Mouse (Mus musculus): ENCODE measurements at regions not wholly inside any gene's neighbourhood (a gene's known extent, or its start where the extent isn't known, plus 50 kb on each side); places are given as distances from the start of the nearest gene placed in this dataset.

DNA sequence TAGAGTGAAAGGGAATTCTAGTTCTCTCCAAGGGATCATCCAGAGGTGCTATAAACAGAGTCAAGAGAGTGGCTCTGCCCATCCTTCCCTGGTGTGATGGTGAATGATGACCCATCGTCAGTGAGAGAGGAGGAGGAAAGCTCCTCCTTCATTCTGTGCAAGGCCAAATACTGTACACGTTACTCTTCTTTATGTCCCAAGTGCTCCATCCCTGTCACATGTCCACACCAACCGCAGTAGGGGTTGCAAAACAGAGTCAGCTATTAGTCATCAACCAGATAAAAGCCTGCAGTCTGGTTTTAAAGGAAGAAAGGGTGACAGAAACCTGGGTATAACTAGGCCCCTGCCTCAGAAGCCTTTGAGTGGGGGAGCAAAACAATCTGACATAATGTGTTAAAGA, 512.2 kb downstream of the Ccdc171 start:
- no peak for DNase-seq

DNA sequence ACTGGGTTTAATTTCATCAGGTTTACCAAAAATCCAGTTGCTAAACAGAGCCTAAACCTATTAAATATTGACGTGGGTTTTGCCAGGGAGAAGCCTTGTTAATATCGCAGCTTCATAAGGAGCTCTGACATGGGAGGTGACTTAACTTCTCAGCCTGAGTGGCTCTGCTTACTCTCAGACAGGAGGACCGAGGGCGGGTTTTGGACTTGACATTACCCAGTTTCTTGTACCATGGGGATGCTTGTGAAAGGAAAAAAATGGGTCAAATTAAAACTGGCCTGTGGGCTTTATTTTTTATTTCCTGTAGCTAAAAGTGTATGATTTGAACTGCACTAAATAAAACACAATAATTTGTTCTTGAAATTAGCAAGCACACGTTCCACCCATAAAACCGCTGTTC, 524.9 kb downstream of the Ccdc171 start:
- DNase-seq: no peak

DNA sequence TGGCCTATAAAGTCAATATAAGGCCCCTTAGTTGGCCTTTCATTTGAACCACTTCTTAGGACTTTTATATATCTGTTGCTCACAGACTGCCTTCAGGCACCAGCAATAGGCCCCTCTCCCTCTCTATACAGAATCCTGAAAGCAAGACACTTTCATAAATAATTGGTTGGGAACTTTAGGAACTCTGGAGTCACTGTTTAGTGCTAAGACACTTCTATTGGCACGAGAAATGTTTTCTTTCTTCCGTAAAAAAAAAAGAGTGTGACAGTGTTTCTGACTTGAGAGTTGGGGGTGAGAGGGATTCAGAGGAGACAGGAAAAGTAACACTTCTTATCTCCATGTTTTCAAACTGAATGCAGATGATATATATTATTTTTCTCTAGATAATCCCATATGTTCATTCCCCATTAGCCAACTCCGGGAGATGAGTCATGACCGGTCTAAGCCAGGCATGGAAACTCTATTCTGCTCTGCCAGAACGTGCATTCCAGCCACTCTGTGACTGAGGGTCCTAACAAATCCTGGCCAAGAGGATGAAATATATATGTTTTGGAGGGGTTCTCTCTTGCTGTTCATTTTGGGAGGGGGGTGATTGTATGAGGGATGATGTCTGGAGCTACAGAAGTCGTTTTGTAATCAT, 531.6 kb downstream of the Ccdc171 start:
- no peak for DNase-seq

DNA sequence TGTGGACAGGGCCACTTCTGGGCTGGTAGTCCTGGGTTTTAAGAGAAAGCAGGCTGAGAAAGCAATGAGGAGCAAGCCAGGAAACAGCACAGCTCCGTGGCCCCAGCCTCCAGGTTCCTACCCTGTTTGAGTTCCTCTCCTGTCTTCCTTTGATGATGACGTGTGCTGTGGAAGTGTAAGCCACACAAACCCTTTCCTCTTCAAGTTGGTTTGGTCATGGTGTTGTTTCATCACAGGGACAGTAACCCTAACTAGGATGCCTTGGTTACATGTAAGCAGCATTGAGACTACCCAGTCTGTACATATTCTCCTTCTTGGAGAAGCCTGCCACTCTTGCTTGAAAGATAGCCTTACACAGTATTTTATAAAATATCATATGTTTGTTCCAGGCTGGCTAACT, 534.8 kb downstream of the Ccdc171 start:
- no peak for DNase-seq

DNA sequence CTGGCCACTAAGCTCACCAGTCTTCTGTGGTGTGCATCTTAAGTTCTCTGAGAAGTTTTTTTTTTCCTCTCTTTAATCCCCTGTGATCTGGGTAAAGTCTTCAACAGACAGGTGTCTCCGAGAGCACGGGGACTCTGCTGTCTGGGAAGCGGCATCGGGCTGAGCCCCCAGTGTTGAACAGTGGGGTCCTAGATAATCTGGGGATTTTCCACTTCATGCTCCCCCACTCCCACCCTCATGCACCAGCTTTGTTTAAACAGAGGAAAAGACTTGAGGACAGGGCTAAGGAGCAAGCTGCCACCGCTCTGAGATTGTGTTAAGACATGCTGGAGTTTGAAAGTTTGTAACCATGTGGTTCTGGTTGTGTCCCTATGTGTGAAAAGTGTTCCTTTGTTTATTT, 538.4 kb downstream of the Ccdc171 start:
- no peak for DNase-seq

DNA sequence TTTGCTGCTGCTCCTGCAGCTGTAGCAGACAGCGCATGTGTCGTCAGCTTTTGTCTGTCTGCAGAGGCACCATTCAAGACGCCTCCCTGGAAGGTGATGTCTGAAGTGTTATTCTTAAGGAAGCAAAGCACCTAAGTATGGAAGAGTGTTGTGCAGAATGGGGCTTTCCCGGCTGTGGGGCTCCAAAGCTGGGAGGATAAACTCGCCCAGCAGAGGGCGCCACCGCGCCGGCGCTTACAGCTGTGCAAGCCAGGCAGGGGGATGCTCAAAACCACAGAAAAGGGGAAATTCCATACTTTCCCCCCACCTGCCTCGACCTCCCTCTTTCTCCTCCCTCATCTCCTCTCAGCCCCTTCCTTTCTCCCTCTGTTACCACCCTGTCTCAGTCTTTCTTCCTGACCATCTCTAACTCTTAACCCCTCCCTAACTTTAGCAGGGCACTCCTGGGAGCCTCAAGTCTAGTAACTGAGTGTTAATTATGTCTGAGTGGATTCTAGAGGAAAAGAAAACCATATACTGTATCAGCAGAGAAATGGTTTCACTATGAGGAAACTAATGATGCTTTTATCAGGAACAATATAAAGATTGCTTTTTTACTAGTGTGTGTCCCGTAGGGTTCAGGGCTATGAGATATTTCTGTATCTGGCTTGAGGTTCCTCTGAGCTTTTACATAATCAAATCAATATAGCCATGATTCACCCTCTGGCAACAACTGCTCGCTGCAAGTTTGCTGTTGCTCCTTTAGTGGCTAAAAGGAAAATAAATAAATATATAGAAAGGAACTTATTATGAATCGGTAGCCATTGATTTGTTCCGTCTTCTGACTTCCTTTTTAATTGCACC, 539.5 kb downstream of the Ccdc171 start:
- DNase-seq: peak; percentile 31 to 43

DNA sequence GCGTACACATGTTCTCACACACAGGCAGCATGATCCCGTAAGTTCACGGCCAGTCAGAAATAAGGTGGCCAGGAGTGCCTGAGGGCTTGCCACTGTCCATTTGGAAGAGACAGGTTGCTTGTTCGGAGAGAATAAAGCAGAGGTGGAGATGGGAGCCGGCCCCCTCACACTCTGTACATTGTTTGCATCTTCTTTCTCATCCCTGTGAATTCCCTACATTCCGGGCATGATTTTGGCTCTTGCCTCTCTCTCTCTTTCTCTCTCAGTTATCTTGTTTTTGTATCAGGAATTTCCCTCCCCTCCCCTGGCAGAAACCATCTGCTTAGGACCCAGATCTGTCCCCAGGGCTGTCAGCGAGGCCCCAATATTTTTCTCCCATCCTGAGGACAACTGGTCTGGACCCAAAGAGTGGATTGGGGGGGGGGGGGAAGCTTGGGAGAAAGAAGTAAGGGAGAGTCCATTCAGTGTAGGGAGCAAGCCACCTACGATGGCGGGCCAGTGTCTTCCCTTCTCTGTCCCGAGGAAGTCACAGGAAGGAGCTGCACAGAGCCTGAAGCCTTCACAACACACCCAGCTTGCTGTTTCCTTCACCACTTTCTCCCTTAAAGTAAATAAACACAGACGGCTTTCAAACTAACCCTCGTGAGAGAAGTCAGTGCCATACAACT, 540.2 kb downstream of the Ccdc171 start:
- no peak for DNase-seq

DNA sequence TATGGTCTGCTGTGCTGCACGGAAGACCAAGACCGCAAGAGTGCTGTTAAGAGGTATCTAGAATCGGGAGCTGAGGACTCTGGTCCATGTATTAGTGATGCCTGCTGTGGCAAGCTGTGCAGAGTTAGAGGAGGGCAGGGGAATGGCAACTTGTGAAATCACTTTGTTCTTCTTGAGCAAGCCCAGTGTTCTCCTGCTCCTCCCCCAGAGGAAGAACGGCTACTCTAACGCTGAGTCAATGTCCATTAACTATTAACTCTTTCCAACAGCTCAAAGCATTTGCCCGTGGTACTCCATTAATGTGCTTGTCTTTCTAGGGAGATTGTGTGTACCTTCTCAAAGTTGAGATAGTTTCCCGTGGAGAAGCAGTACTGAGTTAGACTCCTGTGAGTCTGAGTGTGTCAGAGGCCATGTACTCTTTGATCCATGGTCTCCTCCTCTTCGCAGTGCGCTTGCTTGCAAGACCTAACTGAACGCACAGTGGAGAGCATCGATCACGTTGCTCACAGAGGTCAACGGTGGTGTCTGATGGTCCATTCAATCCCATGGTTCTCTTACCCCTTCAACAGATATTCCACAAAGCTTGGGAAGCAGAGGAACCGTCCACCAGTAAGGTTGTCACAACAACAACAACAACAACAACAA, 542.7 kb downstream of the Ccdc171 start:
- no peak for DNase-seq

DNA sequence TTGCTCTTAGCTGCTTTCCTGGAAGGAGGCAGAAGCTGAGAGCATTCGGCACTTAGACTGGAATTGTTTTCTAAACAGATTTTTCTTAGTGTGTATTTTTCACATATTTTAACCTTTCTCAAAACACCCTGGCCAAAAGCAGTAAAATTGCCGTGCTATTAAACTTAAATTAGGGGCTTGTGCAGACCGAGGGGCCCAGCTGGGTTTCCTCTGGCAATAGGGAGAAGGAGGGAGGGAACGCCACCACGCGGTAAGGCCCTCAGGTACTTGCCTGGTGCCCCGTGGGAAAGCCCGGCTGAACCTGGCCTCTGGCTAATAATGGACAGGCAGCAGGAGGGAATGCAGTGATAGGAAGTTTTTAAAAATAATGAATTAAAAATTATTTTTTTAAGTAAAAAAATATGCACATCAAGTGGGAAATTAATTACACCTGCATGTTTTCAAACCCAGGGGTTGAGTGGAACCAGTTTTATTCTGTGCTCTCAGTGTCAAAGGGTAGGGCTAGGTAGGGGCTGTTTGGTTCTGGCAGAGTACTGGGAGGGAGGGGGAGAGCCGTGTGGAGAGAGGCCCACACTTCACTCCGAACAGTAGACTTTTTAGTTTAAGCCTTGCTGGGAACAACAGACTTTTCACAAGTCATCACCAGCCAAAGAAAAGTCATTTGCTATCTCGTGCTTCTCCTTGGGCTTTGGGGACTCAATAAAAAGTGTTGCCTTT, 543.8 kb downstream of the Ccdc171 start:
- DNase-seq: no peak

DNA sequence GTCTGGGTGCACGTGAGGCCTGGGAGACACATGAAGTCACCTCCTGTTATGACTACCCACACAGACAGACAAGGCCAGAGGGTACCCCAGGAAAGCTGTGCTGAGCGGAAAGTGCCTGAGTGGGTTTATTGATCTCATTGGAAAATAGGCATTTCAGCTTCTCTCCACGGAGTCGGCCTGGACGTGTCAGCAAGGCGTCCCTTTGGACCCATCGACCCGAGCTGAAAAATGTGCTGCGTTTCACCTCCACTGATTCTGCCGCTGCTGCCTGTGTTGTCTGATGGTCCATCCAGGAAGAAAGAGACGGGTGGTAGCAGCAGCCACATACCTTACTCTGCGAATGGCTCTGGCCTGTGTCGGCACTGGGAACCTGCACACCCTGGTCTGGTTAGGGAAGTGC, 544.3 kb downstream of the Ccdc171 start:
- DNase-seq: no peak

DNA sequence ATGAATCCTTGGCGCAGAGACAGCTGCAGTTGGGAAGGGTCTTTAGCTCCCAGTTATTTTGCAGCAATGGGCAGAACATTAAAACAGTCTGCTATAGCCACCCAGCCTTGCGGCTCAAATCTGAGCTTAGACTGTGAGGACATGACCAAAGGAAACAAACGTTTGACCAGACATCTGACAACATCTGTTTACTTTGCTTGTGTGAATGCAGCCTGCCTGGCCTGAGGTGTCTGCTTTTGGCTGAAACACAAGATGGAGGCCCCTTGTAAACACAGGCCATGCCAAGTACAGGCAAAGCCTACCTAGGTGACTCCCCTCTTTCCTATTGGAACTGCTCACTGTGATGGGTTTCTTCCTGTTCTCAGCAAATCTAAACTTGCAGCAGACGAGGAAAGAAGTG, 544.7 kb downstream of the Ccdc171 start:
- DNase-seq: no peak

DNA sequence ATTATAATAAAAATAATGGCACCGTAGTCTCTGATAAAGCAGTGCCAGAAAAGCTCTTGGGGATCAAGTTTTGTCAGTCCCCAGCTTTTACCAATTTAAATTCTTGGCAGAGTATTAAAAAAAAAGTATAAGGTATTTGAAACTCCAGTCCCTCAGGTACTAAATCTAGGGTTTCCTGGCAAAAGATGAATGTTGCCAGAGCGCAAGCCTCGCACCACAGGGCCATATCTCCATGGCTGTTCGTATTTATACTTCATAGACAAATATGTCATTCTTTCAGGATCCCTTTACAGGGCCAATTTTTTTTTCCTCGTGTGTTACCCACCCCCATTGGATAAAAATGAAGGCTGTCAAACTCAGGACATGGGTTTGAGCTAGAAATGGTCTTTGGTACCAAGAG, 546.8 kb downstream of the Ccdc171 start:
- DNase-seq: no peak

DNA sequence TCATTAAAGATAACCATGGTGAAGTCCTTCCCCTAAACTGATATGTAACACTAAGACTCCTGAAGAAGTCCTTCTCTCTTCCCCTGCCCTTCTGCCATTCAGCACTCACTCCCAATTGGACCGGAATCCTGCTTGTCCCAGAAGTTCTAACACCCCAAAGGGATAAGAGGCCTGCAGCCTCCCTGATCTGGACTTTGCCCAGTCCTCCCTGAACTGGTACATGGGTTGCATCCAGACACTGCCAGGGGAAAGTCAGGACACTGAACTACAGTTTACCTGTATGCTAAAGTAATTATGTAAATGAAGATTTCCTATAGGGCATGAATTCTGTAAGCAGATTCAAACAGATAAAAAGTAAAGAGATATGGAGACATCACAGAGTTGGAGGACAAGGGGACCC, 551.2 kb downstream of the Ccdc171 start:
- no peak for DNase-seq

DNA sequence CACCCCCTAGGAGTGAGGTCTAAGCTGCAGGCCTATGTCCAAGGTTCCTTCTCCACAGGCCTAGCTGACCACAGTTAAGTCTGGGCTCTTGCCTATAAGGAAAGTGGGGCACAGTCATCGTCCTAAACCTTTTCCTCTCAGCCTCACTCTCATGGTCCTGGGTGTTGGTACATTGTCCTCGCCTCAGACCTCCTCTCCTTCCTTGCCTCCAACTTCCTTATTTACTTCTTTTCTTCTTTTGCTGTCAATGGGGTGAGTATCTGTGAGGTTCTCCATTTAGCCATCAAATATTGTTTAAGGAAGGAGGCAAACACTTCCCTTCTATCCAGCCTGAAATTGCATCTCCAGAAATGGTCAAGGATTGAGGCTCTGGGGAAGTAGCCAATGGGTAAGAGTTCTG, 554.2 kb downstream of the Ccdc171 start:
- DNase-seq: no peak

DNA sequence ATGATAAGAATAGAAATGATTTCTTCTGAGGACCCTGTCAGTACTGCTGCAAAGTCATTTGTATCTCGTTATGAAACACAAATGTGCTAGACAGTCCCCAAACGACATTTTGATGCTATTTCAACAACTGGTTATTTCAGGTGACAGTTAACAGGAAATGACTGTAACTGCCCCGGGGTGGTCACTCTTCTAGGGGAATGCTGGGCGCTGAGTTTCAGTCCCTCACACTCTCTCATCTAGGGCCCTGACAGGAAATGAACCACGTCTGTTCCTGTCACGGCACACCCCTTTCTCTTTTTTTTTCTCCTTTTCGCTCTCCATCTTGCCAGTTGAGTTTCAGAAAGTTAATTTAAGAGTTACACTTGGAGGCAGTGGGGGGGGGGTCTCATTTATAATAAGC, 556.2 kb downstream of the Ccdc171 start:
- no peak for DNase-seq

DNA sequence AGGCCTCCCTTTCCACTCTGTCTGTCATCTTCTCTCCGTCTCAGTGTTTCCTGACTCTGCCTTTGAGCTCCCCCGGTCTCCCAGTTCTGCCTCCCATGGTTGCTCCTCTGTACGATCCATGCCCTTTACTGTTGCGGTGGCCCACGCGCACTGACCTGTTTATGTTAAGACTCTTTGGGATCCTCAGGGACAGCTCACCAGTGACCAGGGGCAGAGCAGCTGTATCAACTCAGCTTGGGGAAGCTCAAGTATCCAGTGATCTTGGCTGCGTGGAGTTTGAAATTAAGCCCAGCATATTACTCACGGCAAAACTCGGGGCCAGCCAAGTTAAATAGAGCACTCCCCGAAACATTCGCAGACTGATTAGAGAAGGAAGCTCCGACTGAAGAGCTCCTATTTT, 562.8 kb downstream of the Ccdc171 start:
- DNase-seq: no peak

DNA sequence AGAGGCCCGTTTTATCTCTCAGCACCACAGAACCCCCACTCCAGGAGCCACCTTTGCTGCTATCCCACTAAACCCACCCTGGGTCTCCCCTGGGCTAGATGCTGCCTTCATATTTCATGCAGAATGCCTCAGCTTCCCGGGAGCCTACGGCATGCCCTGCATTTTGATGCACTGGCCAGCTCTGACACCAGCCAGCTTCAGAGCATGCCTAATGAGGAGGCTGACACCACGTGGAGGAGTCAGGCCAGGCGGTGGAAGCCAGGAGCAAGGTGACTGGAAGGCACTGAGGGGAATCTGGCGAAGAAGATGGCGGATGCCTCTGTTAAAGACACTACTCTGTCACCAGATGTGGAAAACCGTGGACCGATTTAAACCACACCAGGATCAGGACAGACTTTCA, 567.2 kb downstream of the Ccdc171 start:
- no peak for DNase-seq

DNA sequence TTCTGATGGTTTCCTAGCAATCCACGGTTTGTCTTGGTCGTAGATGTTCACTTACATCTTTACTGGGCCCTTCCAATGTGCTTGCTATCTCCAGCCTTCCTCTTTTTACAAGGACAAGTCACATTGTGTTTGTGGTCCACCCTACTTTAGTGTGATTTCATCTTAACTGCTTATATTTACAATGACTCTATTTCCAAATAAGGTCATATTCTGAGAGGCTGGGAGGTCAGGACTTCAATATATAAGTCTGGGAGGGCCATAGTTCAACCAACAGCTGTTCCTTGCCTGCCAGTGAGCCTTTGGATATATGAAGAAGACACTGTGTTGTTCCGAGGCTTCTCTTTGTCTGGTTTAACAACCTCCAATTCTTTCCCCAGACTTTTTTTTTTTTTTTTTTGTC, 569.9 kb downstream of the Ccdc171 start:
- DNase-seq: no peak

DNA sequence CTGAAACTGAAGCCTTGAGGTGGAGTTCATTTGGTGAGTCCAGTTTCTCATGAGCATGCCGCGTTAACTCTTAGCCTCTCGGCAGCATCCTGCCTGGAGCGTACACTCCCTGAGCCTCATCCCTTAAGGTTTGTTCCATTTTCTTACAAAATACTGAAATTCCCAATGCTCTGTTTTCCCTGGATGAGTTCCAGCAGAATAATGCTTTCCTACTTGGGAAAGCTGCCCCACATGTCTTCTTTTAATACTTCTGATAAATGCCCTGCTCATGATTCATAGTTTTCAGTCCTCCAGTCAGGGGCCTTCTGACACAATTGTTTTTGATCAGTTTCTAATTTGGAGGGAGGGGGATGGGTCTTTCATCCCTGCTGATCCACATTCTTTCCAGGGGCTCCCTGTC, 570.7 kb downstream of the Ccdc171 start:
- DNase-seq: no peak

DNA sequence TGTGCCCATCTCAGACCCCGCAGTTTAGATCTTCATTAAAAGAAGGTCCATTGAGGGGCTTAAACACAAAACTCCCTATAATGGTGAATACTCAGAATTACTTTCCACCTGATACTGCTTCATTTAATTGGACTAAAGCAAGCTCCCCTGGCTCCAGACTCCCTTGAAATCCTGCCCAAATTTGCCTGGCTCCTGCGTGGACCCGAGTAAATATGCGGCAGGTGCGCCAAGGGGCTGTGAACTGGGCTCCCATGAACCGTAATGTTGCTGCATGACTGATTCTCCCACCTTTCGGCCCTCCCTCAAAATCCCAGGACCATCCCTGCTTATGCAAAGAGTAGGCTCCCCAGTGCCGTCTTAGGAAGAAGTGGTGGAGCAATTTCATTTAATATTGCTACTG, 573.7 kb downstream of the Ccdc171 start:
- no peak for DNase-seq

DNA sequence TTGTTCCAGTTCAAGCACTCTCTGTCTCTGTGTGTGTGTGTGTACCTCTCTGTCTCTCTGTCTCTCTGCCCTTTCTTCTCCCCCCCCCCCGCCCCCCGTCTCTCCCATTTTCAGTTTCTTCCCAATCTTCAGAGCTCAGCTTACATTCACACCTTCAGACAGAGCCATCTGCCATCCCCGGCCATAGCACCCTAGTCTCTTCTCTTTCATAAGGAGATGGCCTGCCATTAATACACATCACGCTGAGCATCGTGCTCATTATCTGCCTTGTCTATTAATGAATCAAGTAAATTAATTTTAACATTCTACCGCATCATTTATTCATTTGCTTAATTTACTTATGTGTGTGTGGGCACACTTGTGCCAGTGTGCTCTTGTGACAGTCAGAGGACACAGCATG, 573.2 kb downstream of the Bnc2 start:
- DNase-seq: no peak

DNA sequence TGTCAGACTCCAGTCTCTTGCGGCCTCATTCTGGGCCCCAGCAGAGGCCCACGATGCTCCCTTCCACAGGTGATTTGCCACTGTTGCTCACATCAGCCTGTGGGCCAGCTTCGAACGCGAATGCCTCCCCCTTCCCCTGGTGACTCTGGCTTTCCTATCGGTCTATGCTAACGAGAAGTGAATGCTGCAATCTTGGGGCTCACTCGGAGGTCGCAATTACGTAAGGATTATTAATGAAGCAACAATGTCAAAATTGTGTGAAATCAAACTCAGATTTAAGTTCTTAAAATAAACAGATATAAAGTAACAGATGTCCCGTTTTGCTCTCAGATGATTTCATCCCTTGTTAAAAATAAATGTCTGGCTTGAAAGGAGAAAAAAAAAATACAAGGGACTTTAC, 572.3 kb downstream of the Bnc2 start:
- DNase-seq: no peak

DNA sequence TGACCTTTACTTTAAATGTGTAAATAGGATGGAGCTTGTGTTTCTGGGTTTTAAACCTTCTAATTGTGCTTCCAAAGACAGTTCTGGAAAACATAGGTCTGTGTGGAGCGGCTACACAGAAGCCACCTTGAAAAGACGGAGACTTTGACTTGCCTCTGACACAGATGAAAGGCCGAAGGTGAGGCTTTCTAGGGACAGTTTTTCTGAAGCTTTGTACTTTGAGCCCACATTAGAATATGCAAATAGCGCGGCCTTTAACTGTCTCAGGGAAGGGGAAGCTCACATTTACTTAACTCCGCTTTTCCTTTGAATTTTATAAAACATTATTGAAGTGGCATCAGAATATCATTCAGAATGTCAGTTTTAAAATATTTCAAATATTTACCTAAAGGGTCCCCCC, 566.5 kb downstream of the Bnc2 start:
- DNase-seq: no peak
